Mouse (Mus musculus): ENCODE measurements at regions not wholly inside any gene's neighbourhood (a gene's known extent, or its start where the extent isn't known, plus 50 kb on each side); places are given as distances from the start of the nearest gene placed in this dataset.
A peak's percentile ranks its signal among the peaks of the same experiment; 100 is the strongest.

DNA sequence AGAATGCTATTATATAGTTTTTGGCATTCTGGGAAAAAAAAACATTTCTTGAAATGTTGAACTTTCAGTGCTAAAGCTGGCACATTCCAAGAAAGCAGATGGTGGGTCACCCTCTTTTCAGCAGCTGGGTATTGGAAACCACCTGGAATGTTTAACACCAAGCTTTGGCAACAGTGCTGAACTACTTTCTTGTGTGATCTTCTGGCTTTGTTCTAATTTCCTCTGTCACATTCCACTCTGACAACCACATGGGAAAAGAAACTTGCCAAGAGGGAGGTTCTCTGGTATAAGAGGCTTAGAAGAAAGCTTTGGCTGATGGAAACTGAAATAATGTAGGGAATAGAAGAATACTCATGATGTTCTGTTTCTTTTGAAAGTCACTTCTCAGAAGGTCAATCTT is 920.4 kb upstream of the Tenm4 start:
- no peaks in the 10 kb centered on the region for H3K27me3 ChIP-seq (replicated peaks)
- no peak overlapping the region for H3K4me2 ChIP-seq (replicated peaks)
- no peak overlapping the region for H3K27ac ChIP-seq
- no peak for ATAC-seq
- no peaks in the 10 kb centered on the region for H3K36me3 ChIP-seq
- H3K9ac ChIP-seq: no peak overlapping the region
- no peaks in the 10 kb centered on the region for H3K4me1 ChIP-seq (replicated peaks)
- no peaks in the 10 kb centered on the region for H3K9me3 ChIP-seq
- H3K4me3 ChIP-seq (replicated peaks): no peak overlapping the region

DNA sequence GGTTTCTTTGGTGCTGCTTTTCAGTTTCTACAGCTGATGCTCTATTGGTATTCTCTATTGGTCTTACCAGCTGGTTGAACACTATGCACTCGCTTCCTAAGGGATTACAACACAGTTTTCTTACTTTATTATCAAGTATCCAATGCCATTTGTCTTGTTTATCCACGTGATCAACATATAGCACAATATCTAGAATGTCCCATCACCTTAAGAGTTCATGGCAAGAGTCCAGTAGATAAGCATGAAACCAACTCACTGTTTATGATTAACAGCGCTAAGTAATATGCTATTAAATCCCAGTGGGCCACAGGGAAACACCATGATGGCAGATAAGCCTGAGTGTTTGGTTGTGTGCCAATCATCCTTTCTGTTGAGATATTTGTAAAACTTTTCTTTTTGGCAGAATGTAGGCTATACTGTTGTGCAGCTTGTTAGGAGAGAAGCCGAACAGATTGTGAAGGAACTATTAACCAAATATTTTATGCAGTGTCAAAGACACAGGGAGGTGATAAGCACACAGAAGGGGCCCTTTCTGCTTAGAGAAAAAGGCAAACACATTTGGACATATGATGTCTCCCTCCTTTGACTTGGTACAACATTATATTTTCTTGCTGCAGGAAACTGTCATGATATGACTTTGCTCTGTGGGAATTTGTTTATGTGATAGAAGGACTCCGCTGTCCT is 917.0 kb upstream of the Tenm4 start:
- H3K27me3 ChIP-seq (replicated peaks): no peaks in the 10 kb centered on the region
- H3K9ac ChIP-seq: no peak overlapping the region
- H3K4me1 ChIP-seq (replicated peaks): no peaks in the 10 kb centered on the region
- H3K4me2 ChIP-seq (replicated peaks): no peak overlapping the region
- H3K27ac ChIP-seq: no peak overlapping the region
- WGBS: 59% methylated on average over 5 of the region's 5 CpGs
- H3K36me3 ChIP-seq: no peaks in the 10 kb centered on the region
- no peaks in the 10 kb centered on the region for H3K9me3 ChIP-seq
- ATAC-seq: peak; percentile 62
- no peak overlapping the region for H3K4me3 ChIP-seq (replicated peaks)

DNA sequence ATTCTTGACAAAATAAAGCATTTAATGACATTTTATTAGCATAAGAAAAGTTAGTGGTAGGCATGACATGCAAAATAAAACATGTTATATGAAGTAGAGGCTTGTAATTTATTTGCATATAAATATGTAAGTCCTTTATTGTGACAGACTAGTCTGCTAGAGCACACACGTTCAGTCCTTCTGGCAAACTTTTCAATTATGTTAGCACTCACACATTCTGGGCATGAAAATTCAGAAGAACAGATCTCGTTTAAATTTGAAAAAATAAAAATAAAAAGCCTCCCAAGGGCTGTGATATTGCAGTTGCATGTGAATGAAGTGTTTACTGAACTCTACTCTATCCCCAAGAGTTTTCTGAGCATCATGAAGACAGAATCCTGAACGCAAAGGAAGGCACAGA is 916.1 kb upstream of the Tenm4 start:
- no peaks in the 10 kb centered on the region for H3K36me3 ChIP-seq
- 67% methylated on average over 3 of the region's 3 CpGs for WGBS
- no peak overlapping the region for H3K27ac ChIP-seq
- ATAC-seq: no peak
- H3K4me1 ChIP-seq (replicated peaks): no peaks in the 10 kb centered on the region
- H3K4me2 ChIP-seq (replicated peaks): no peak overlapping the region
- H3K9ac ChIP-seq: no peak overlapping the region
- H3K27me3 ChIP-seq (replicated peaks): no peaks in the 10 kb centered on the region
- no peak overlapping the region for H3K4me3 ChIP-seq (replicated peaks)
- no peaks in the 10 kb centered on the region for H3K9me3 ChIP-seq

DNA sequence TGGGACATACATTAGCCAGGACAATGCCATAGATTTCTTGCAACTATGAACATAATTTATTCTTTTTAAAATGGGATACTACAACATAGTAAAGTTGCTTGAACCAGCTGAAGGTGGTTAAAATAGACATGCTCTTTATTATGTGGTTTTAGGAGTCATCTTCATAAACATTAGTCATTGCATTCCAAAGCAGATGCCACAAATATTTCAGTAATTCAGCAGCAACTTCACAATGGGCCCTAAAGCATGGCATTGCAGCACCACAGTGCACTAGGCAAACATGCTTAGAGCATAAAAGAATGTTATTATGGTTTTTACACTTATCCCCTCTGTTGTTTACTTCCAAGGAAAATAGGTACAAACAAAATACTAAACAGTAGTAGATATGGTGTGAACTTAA is 915.3 kb upstream of the Tenm4 start:
- no peaks in the 10 kb centered on the region for H3K36me3 ChIP-seq
- no peaks in the 10 kb centered on the region for H3K4me1 ChIP-seq (replicated peaks)
- H3K9me3 ChIP-seq: no peaks in the 10 kb centered on the region
- no peak overlapping the region for H3K9ac ChIP-seq
- H3K4me3 ChIP-seq (replicated peaks): no peak overlapping the region
- no peak overlapping the region for H3K4me2 ChIP-seq (replicated peaks)
- no peak overlapping the region for H3K27ac ChIP-seq
- H3K27me3 ChIP-seq (replicated peaks): no peaks in the 10 kb centered on the region
- no peak for ATAC-seq

DNA sequence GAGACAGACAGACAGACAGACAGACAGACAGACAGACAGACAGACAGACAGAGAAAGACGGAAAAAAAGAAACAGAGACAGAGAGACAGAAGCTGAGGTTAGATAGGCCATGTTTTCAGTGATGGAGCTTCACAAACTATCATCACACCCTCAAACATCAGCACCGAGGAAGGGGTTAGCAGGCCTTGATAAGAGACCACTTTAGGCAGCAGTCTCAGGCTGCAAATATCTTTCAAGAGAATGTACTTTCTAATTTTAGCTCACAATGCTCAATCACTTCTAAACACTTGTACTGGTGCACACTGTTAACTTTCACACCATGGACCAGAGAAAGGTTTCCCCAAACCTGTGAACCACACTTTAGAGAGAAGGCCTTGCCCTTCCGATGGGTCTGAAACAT is 908.1 kb upstream of the Tenm4 start:
- Histone ChIP-seq H3K4me2 (replicated peaks) (no peak overlapping the region), H3K9ac (no peak overlapping the region), H3K36me3 (no peaks in the 10 kb centered on the region), H3K4me1 (replicated peaks) (no peaks in the 10 kb centered on the region), H3K9me3 (no peaks in the 10 kb centered on the region), H3K27ac (no peak overlapping the region), H3K4me3 (replicated peaks) (no peak overlapping the region), H3K27me3 (replicated peaks) (no peaks in the 10 kb centered on the region)
- ATAC-seq: no peak
- WGBS: 80% methylated on average over 3 of the region's 3 CpGs

DNA sequence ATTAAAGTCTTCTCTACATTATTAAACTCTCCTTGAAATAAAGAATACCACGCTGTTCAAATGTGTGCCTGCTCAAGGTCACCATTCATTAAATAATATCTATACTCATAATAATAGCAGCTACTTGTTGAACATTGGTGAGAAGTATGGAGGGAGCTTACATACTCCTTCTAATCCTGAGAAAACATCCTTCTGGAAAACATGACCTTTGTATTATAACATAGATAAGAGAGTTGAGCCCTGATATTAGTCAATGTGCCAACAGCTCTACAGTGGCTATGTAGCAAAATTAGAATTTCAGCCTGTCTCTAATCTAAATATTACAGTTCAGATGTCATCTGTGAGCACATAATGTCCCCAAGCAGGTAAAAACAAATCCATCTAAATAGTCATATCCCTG is 893.8 kb upstream of the Tenm4 start:
- 85% methylated on average over 1 of the region's 1 CpGs for WGBS

DNA sequence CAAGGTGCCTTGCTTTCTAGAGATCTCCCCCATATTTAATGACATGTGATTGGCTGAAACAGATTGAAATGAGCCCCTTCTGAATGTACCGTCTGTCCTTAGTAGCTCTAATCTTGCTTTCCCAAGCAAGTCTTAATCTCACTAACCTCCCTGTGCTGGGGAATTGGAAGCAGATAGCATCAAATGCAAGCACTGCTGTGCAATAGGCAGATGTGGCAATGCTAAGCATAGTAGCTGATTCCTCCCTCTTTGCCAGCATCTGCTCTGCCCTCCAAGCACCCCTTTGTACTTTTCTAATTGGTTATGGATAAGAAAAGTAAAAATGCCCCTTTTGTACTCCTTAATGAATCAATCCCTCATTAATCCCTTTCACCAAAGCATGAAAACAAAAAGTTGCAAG is 857.4 kb upstream of the Tenm4 start:
- Histone ChIP-seq H3K4me2 (replicated peaks) (no peak overlapping the region), H3K9me3 (no peaks in the 10 kb centered on the region), H3K36me3 (no peaks in the 10 kb centered on the region), H3K27ac (no peak overlapping the region), H3K9ac (no peak overlapping the region), H3K27me3 (replicated peaks) (no peaks in the 10 kb centered on the region), H3K4me3 (replicated peaks) (no peak overlapping the region), H3K4me1 (replicated peaks) (no peaks in the 10 kb centered on the region)
- no peak for ATAC-seq
- 68% methylated on average over 1 of the region's 1 CpGs for WGBS

More for the DNA sequence above, 893.8 kb upstream of the Tenm4 start:
- H3K36me3 ChIP-seq: no peaks in the 10 kb centered on the region
- no peak overlapping the region for H3K4me3 ChIP-seq (replicated peaks)
- peak; percentile 72; the same call in 1 of the 2 replicates for ATAC-seq
- H3K4me1 ChIP-seq (replicated peaks): no peaks in the 10 kb centered on the region
- no peaks in the 10 kb centered on the region for H3K9me3 ChIP-seq
- H3K27me3 ChIP-seq (replicated peaks): no peaks in the 10 kb centered on the region
- no peak overlapping the region for H3K4me2 ChIP-seq (replicated peaks)
- H3K9ac ChIP-seq: no peak overlapping the region
- no peak overlapping the region for H3K27ac ChIP-seq

DNA sequence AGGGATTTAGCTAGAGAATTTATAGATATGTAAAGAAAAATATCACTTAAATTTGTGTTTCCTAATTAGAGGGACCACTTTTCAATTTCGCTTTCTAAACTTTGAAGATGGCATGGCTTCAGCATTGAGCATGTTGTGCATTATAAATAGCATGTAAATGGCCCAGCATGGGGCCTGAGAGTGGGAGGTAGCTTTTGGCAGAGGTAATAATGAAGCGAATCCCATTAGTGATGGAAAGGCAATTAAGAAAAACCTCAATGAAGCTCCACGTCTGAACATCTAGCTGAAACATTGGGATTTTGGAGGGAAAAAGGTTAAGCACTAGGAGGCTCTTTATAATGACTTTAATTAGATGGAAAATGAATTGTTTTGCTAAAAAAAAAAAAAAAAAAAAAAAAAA is 848.0 kb upstream of the Tenm4 start:
- ATAC-seq: no peak
- Histone ChIP-seq H3K9me3 (no peaks in the 10 kb centered on the region), H3K27me3 (replicated peaks) (no peaks in the 10 kb centered on the region), H3K9ac (no peak overlapping the region), H3K4me1 (replicated peaks) (no peaks in the 10 kb centered on the region), H3K4me2 (replicated peaks) (no peak overlapping the region), H3K27ac (no peak overlapping the region), H3K36me3 (no peaks in the 10 kb centered on the region), H3K4me3 (replicated peaks) (no peak overlapping the region)
- WGBS: 63% methylated on average over 3 of the region's 3 CpGs

DNA sequence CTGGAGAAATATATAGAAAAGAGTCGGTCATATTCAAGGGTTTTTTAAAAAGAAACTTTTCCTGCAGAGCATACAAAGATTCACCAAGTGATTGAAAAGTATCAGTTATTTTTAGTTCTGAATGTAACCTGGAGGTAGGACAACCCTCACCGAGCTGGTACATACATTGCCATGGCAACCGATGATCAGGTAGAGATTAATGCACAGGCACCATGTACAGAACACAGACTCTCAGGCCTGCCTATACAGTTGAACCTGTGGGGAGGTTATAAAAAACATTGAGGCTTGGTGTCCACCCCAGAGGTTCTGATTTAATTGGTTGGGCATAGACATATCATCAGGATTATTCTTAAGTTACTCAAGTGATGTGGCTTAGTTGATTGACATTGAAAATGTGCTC is 846.1 kb upstream of the Tenm4 start:
- ATAC-seq: no peak
- 87% methylated on average over 3 of the region's 3 CpGs for WGBS
- no peaks in the 10 kb centered on the region for H3K27me3 ChIP-seq (replicated peaks)
- no peaks in the 10 kb centered on the region for H3K4me1 ChIP-seq (replicated peaks)
- no peaks in the 10 kb centered on the region for H3K9me3 ChIP-seq
- H3K4me3 ChIP-seq (replicated peaks): no peak overlapping the region
- H3K9ac ChIP-seq: no peak overlapping the region
- no peak overlapping the region for H3K4me2 ChIP-seq (replicated peaks)
- H3K36me3 ChIP-seq: no peaks in the 10 kb centered on the region
- H3K27ac ChIP-seq: no peak overlapping the region

DNA sequence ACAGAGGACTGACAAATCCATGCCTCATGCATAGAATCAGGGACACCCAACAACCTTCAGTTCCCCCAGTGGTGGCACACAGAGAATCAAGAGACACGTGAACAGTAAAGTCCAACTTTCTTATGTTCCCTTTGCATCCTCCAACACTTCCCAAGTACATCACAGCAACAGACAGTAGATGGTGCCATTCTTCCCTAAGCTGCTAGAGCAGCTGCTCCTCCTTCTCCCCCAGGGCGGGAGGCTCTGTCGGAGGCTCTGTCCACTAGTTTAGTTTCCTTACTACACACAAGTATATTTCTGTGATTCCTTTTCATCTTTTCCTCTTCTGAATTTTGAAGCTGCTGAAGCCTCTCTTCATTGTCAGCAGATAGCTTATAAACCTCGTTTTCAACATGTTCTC is 839.0 kb upstream of the Tenm4 start:
- Histone ChIP-seq H3K9me3 (no peaks in the 10 kb centered on the region), H3K36me3 (no peaks in the 10 kb centered on the region), H3K4me1 (replicated peaks) (no peaks in the 10 kb centered on the region), H3K9ac (no peak overlapping the region), H3K27ac (no peak overlapping the region), H3K27me3 (replicated peaks) (no peaks in the 10 kb centered on the region), H3K4me3 (replicated peaks) (no peak overlapping the region), H3K4me2 (replicated peaks) (no peak overlapping the region)
- 28% methylated on average over 4 of the region's 4 CpGs for WGBS
- ATAC-seq: no peak

DNA sequence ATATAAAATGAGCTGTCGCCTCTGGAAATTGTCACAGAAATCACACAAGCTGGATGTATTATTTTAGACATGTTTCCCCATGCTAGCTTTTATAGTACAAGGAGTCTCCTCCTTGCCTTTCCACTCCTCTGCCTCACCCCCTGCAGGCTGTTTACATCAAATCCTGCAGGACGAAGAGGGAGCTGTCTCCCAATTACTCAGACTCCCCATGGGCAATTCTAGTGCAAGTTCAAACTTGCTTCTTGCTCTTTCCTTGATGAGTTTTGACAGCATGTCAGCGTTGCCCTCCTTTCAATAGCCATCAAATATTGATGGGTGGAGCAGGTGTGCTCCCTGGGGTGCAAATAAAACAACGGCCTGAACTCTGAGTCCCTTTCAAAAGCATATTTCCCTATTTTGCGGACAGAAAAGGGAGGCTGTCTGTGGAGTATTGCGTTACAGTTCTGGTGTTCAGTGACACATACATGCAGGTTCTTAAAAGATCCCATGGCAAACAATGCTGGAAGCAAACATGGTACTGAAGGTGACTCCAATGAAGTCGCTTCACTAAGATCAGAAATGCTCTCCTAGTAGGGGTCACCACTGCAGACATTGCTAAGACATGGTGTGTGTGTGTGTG is 820.8 kb upstream of the Tenm4 start:
- Histone ChIP-seq H3K27me3 (replicated peaks) (no peaks in the 10 kb centered on the region), H3K4me3 (replicated peaks) (no peak overlapping the region), H3K4me2 (replicated peaks) (no peak overlapping the region), H3K4me1 (replicated peaks) (no peaks in the 10 kb centered on the region), H3K27ac (no peak overlapping the region), H3K36me3 (no peaks in the 10 kb centered on the region), H3K9ac (no peak overlapping the region), H3K9me3 (no peaks in the 10 kb centered on the region)
- 71% methylated on average over 7 of the region's 7 CpGs for WGBS
- ATAC-seq: no peak

DNA sequence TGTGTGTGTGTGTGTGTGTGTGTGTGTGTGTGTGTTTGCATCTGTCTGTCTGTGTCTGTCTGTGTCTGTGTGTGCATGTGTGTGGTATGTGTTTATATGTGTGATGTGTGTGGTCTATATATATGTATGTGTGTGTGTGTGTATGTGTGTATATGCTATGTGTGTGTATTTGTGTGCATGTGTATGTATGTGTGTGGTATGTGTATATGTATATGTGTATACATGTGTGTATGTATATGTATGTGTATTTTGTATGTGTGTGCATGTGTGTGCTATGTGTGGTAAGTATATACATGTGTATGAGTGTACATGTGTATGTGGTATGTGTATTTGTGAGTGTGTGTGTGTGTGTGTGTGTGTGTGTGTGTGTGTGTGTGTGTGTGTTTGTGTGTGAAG is 820.2 kb upstream of the Tenm4 start:
- H3K9me3 ChIP-seq: no peaks in the 10 kb centered on the region
- no peaks in the 10 kb centered on the region for H3K27me3 ChIP-seq (replicated peaks)
- H3K27ac ChIP-seq: no peak overlapping the region
- H3K4me1 ChIP-seq (replicated peaks): no peaks in the 10 kb centered on the region
- no peak for ATAC-seq
- H3K9ac ChIP-seq: no peak overlapping the region
- no peak overlapping the region for H3K4me3 ChIP-seq (replicated peaks)
- no peak overlapping the region for H3K4me2 ChIP-seq (replicated peaks)
- H3K36me3 ChIP-seq: no peaks in the 10 kb centered on the region

DNA sequence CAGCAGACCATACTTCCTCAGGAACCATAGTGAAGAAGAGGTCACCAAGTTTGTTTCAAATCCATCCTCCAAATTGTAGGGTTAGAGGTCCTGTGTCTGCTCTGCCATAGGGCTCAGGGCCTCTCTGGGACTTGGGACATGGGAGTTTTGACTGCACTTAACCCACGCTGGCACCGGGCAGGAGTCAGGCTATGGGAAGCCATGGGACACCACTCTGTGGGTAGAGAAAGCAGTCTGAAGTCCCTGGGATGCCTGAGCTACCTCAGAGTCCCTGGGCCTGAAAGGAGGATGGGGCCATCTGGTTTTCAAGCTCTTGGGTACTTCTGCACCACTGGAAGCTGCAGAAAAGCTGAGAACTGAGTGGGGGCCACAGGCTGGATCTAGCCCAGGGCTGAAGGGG is 819.7 kb upstream of the Tenm4 start:
- H3K4me1 ChIP-seq (replicated peaks): no peaks in the 10 kb centered on the region
- ATAC-seq: no peak
- no peaks in the 10 kb centered on the region for H3K9me3 ChIP-seq
- H3K27ac ChIP-seq: no peak overlapping the region
- H3K9ac ChIP-seq: no peak overlapping the region
- no peak overlapping the region for H3K4me2 ChIP-seq (replicated peaks)
- no peaks in the 10 kb centered on the region for H3K27me3 ChIP-seq (replicated peaks)
- WGBS: 83% methylated on average over 2 of the region's 2 CpGs
- H3K4me3 ChIP-seq (replicated peaks): no peak overlapping the region
- no peaks in the 10 kb centered on the region for H3K36me3 ChIP-seq
